Mouse (Mus musculus) hindbrain, postnatal 0 days (tissue): ENCODE data around the gene Atraid. TPM values are rescaled to one million over a fixed set of nuclear protein-coding genes. Genes with fewer than 3 reads are reported as not detected.
A peak's percentile ranks its signal among the peaks of the same experiment; 100 is the strongest.

Experiments
- ATAC-seq: fragments of 200-750 bp; cut with Nextera tagmentation; 2 replicates; pipeline ENCODE4 v1.8.0; 2017; ENCODE audit warnings: mild to moderate bottlenecking, moderate TSS enrichment, moderate library complexity
- DNase-seq: peaks from one replicate; pipeline ENCODE4 v3.0.0-alpha.2; 2015; ENCODE audit warnings: low spot score
- H3K27ac ChIP-seq: fragments of 300-500 bp; sonication (generic); 2 replicates; pipeline ENCODE4 v1.5.1; 2014; ENCODE audit warnings: mild to moderate bottlenecking
- H3K27me3 ChIP-seq: fragments of 300-500 bp; sonication (generic); 2 replicates; pipeline ENCODE4 v1.6.1; 2014; ENCODE audit warnings: low read length, mixed read lengths; ENCODE audit not compliant: insufficient read depth
- H3K36me3 ChIP-seq: fragments of 300-500 bp; sonication (generic); 2 replicates; pipeline ENCODE4 v1.6.1; 2014; ENCODE audit warnings: low read length, mixed read lengths; ENCODE audit not compliant: insufficient read depth
- H3K4me1 ChIP-seq: fragments of 300-500 bp; sonication (generic); 2 replicates; pipeline ENCODE4 v1.6.1; 2014; ENCODE audit warnings: antibody characterized with exemption, low read length, mixed read lengths; ENCODE audit not compliant: insufficient read depth
- H3K4me2 ChIP-seq: fragments of 300-500 bp; sonication (generic); 2 replicates; pipeline ENCODE4 v1.6.1; 2014; ENCODE audit warnings: low read depth, mild to moderate bottlenecking, low read length, moderate library complexity, mixed read lengths
- H3K4me3 ChIP-seq: fragments of 300-500 bp; sonication (generic); 2 replicates; pipeline ENCODE4 v1.5.1; 2014; ENCODE audit warnings: low read length
- H3K9ac ChIP-seq: fragments of 300-500 bp; sonication (generic); replicated peaks from 2 replicates; pipeline ENCODE4 v1.6.1; 2014; ENCODE audit warnings: mild to moderate bottlenecking, low read length, moderate library complexity, mixed read lengths
- H3K9me3 ChIP-seq: fragments of 300-500 bp; sonication (generic); 2 replicates; pipeline ENCODE4 v1.6.1; 2016; ENCODE audit warnings: low read length, mixed read lengths
- CTCF ChIP-seq: IDR thresholded peaks from 2 replicates; pipeline ENCODE4 v1.5.1; 2016; ENCODE audit warnings: antibody characterized with exemption, control low read depth, low read depth
- WGBS: fragments of 180-500 bp; shearing (Covaris S2); extraction: QIAGEN DNeasy Blood & Tissue Kit; methylation state at CpG from one replicate; pipeline ENCODE4 v1.1.7; 2014; 5-methylcytosine and 5-hydroxymethylcytosine counted together
- polyA plus RNA-seq: library from polyadenylated mRNA; unstranded; fragments of >200 nt; fragmentation: Nextera tagmentation; extraction: Ambion mirVana; gene quantifications from 2 replicates; pipeline ENCODE4 v1.2.1, GENCODE M21; 2015
- total RNA-seq: library from RNA; depleted of rRNA; stranded (reverse); fragments of >200 nt; gene quantifications from 2 replicates; pipeline ENCODE4 v1.2.3, GENCODE M21; 2014

Gene Atraid
- total and polyA plus RNA-seq, 2 experiments from 2014 or later, result 155 to 240 TPM

- Histone ChIP-seq H3K36me3 (peaks cover 11% of the 10 kb centered on the region), H3K9me3 (no peaks in the 10 kb centered on the region), H3K4me2 (no peak overlapping the region), H3K9ac (no peak overlapping the region), H3K27me3 (no peaks in the 10 kb centered on the region), H3K27ac (no peak overlapping the region), H3K4me1 (no peaks in the 10 kb centered on the region), H3K4me3 (no peak overlapping the region)
- DNase-seq, result no peak
- ATAC-seq, result no peak
- no peak for TF ChIP-seq CTCF
- WGBS, result 36% methylated on average over 12 of the region's 12 CpGs
These were observed 35.0 kb downstream of the Atraid start for GRCm38 (mm10) chr5:31082935-31083625.

GRCm38 (mm10) chr5:31083949-31084348 is 35.8 kb downstream of the Atraid start:
- WGBS, result 4% methylated on average over 8 of the region's 8 CpGs
- DNase-seq, result peak; percentile 32

GRCm38 (mm10) chr5:31086606-31087005 is 38.5 kb downstream of the Atraid start:
- H3K27ac ChIP-seq, result no peak overlapping the region
- no peak for ATAC-seq
- H3K36me3 ChIP-seq, result no peaks in the 10 kb centered on the region
- DNase-seq, result no peak
- 18% methylated on average over 7 of the region's 7 CpGs for whole genome bisulfite sequencing
- H3K4me1 ChIP-seq, result no peaks in the 10 kb centered on the region; the same call in 1 of the 2 replicates
- no peak overlapping the region for H3K4me3 ChIP-seq
- peaks cover 12% of the 10 kb centered on the region for H3K27me3 ChIP-seq
- H3K9ac ChIP-seq, result no peak overlapping the region
- H3K9me3 ChIP-seq, result no peaks in the 10 kb centered on the region
- H3K4me2 ChIP-seq, result no peak overlapping the region
- peak; percentile 26; the same call in 1 of the 2 replicates for TF ChIP-seq CTCF

More at GRCm38 (mm10) chr5:31083949-31084348, 35.8 kb downstream of the Atraid start:
- Histone ChIP-seq H3K27ac (no peak overlapping the region), H3K4me1 (no peaks in the 10 kb centered on the region), H3K36me3 (peaks cover 2% of the 10 kb centered on the region; the same call in 1 of the 2 replicates), H3K9ac (no peak overlapping the region), H3K4me3 (no peak overlapping the region), H3K4me2 (no peak overlapping the region), H3K9me3 (no peaks in the 10 kb centered on the region), H3K27me3 (no peaks in the 10 kb centered on the region)
- peak; percentile 50 for ATAC-seq
- TF ChIP-seq CTCF, result no peak

GRCm38 (mm10) chr5:31087131-31087530 is 39.0 kb downstream of the Atraid start:
- DNase-seq (no peak), ATAC-seq (no peak)
- H3K4me3 ChIP-seq, result no peak overlapping the region
- no peak for TF ChIP-seq CTCF
- no peak overlapping the region for H3K9ac ChIP-seq
- no peaks in the 10 kb centered on the region; the same call in 1 of the 2 replicates for H3K4me1 ChIP-seq
- H3K36me3 ChIP-seq, result no peaks in the 10 kb centered on the region
- no peak overlapping the region for H3K27ac ChIP-seq
- no peaks in the 10 kb centered on the region for H3K9me3 ChIP-seq
- WGBS, result 65% methylated on average over 2 of the region's 2 CpGs
- H3K4me2 ChIP-seq, result no peak overlapping the region
- H3K27me3 ChIP-seq, result peaks cover 17% of the 10 kb centered on the region

- no peak for TF ChIP-seq CTCF
- ATAC-seq (0 out of 2 replicates have a peak, but pooled peaks have one; percentile 14), DNase-seq (no peak)
- peak overlapping the region; percentile 52 for H3K4me2 ChIP-seq
- H3K27me3 ChIP-seq, result peaks cover 51% of the 10 kb centered on the region
- H3K4me3 ChIP-seq, result peak overlapping the region; percentile 43
- no peaks in the 10 kb centered on the region for H3K36me3 ChIP-seq
- H3K27ac ChIP-seq, result peak overlapping the region; percentile 49; the same call in 1 of the 2 replicates
- 3% methylated on average over 38 of the region's 53 CpGs for WGBS
- no peaks in the 10 kb centered on the region for H3K9me3 ChIP-seq
- H3K4me1 ChIP-seq, result peaks cover 5% of the 10 kb centered on the region
- H3K9ac ChIP-seq, result peak overlapping the region; percentile 48
These were observed 44.3 kb downstream of the Atraid start for GRCm38 (mm10) chr5:31092231-31092975.

GRCm38 (mm10) chr5:31093151-31094041 is 45.3 kb downstream of the Atraid start:
- 2% methylated on average over 41 of the region's 54 CpGs for WGBS
- peaks cover 5% of the 10 kb centered on the region for H3K4me1 ChIP-seq
- peaks cover 51% of the 10 kb centered on the region for H3K27me3 ChIP-seq
- H3K4me3 ChIP-seq, result peak overlapping the region; percentile 43
- ATAC-seq (peak; percentile 52), DNase-seq (peak; percentile 68)
- TF ChIP-seq CTCF, result no peak
- peak overlapping the region; percentile 48 for H3K9ac ChIP-seq
- H3K36me3 ChIP-seq, result no peaks in the 10 kb centered on the region
- peak overlapping the region; percentile 52 for H3K4me2 ChIP-seq
- no peaks in the 10 kb centered on the region for H3K9me3 ChIP-seq
- no peak overlapping the region; the same call in 1 of the 2 replicates for H3K27ac ChIP-seq
